Mouse (Mus musculus) embryonic facial prominence, embryonic 14.5 days (tissue): ENCODE results near the gene Usp34. TPM values are rescaled to one million over a fixed set of nuclear protein-coding genes. Genes with fewer than 3 reads are reported as not detected.

Experiments used
- microRNA-seq: library from miRNA; unstranded; fragments of <30 nt; microRNA quantifications from one replicate; pipeline ENCODE4, GENCODE M21; 2016; ENCODE audit warnings: borderline number of aligned reads
- polyA plus RNA-seq: library from polyadenylated mRNA; unstranded; fragments of >200 nt; fragmentation: Nextera tagmentation; extraction: Ambion mirVana; gene quantifications from 2 replicates; pipeline ENCODE4 v1.2.1, GENCODE M21; 2014

Gene Usp34
- polyA plus RNA-seq, 1 experiment from 2014 or later = 40.6 TPM

Small RNA genes lying within 50 kb of the gene (microRNA-seq; reads per million reads assigned to microRNA genes)
- gene Gm47279 = not detected

Other genes with a start within 250 kb of the Usp34 start
- 102 and 118 TPM in 2 replicates for gene Xpo1, start 50.9 kb upstream of the Usp34 start, polyA plus RNA-seq
- 81.2 and 97.9 TPM in 2 replicates for gene Ahsa2, start 191.1 kb downstream of the Usp34 start, polyA plus RNA-seq
- gene 1700093K21Rik, start 214.3 kb downstream of the Usp34 start, polyA plus RNA-seq = not detected in 2 replicates